Mouse (Mus musculus) liver, postnatal 0 days (tissue): ENCODE data around the gene Ptcd2. TPM values are rescaled to one million over a fixed set of nuclear protein-coding genes. Genes with fewer than 3 reads are reported as not detected.

ENCODE experiments used
- ATAC-seq: fragments of 200-750 bp; cut with Nextera tagmentation; 2 replicates; pipeline ENCODE4 v1.8.0; 2017; ENCODE audit warnings: mild to moderate bottlenecking, moderate library complexity
- DNase-seq: peaks from one replicate; pipeline ENCODE4 v3.0.0-alpha.2; 2016
- H3K27ac ChIP-seq: fragments of 300-500 bp; sonication (generic); 2 replicates; pipeline ENCODE4 v1.5.1; 2014; ENCODE audit warnings: antibody characterized with exemption, moderate library complexity, mild to moderate bottlenecking, low read depth
- H3K27me3 ChIP-seq: fragments of 300-500 bp; sonication (generic); 2 replicates; pipeline ENCODE4 v1.6.1; 2014; ENCODE audit warnings: low read length, control low read depth, mixed read lengths; ENCODE audit not compliant: insufficient read depth
- H3K36me3 ChIP-seq: fragments of 300-500 bp; sonication (generic); replicated peaks from 2 replicates; pipeline ENCODE4 v1.6.1; 2014; ENCODE audit warnings: mild to moderate bottlenecking, control low read depth, low read length, moderate library complexity, mixed read lengths; ENCODE audit not compliant: insufficient read depth
- H3K4me1 ChIP-seq: fragments of 300-500 bp; sonication (generic); 2 replicates; pipeline ENCODE4 v1.6.1; 2014; ENCODE audit warnings: antibody characterized with exemption, mild to moderate bottlenecking, control low read depth; ENCODE audit not compliant: insufficient read depth
- H3K4me2 ChIP-seq: fragments of 300-500 bp; sonication (generic); 2 replicates; pipeline ENCODE4 v1.6.1; 2014; ENCODE audit warnings: low read depth, mild to moderate bottlenecking, low read length, moderate library complexity, mixed read lengths
- H3K4me3 ChIP-seq: fragments of 300-500 bp; sonication (generic); 2 replicates; pipeline ENCODE4 v1.5.1; 2014; ENCODE audit warnings: low read depth, low read length
- H3K9ac ChIP-seq: fragments of 300-500 bp; sonication (generic); replicated peaks from 2 replicates; pipeline ENCODE4 v1.6.1; 2014; ENCODE audit warnings: mild to moderate bottlenecking, moderate library complexity
- H3K9me3 ChIP-seq: fragments of 300-500 bp; sonication (generic); 2 replicates; pipeline ENCODE4 v1.6.1; 2016; ENCODE audit warnings: mild to moderate bottlenecking, control low read depth, low read length, mixed read lengths
- CTCF ChIP-seq: sonication (generic); IDR thresholded peaks from 2 replicates; pipeline ENCODE4 v1.5.1; 2016; ENCODE audit warnings: antibody characterized with exemption, low read depth
- EP300 ChIP-seq: IDR thresholded peaks from 2 replicates; pipeline ENCODE4 v1.6.1; 2016; ENCODE audit warnings: antibody characterized with exemption, low read depth, mild to moderate bottlenecking
- WGBS: fragments of 180-500 bp; shearing (Covaris S2); extraction: QIAGEN DNeasy Blood & Tissue Kit; methylation state at CpG from one replicate; pipeline ENCODE4 v1.1.7; 2014; ENCODE audit not compliant: insufficient replicate concordance; 5-methylcytosine and 5-hydroxymethylcytosine counted together
- polyA plus RNA-seq: library from polyadenylated mRNA; unstranded; fragments of >200 nt; fragmentation: Nextera tagmentation; extraction: Ambion mirVana; gene quantifications from 2 replicates; pipeline ENCODE4 v1.2.1, GENCODE M21; 2015

Ptcd2 gene
- polyA plus RNA-seq, 1 experiment from 2014 or later: 23.8 TPM

GRCm38 (mm10) chr13:99277521-99277920 is 67.0 kb downstream of the Ptcd2 start:
- no peaks in the 10 kb centered on the region for H3K27me3 ChIP-seq
- no peaks in the 10 kb centered on the region for H3K9me3 ChIP-seq
- WGBS: 79% methylated on average over 3 of the region's 3 CpGs
- no peaks in the 10 kb centered on the region for H3K36me3 ChIP-seq
- DNase-seq (no peak), ATAC-seq (no peak)
- TF ChIP-seq CTCF: no peak
- H3K9ac ChIP-seq: no peak overlapping the region
- no peaks in the 10 kb centered on the region for H3K4me1 ChIP-seq
- no peak overlapping the region for H3K4me2 ChIP-seq
- no peak overlapping the region for H3K27ac ChIP-seq
- H3K4me3 ChIP-seq: no peak overlapping the region

GRCm38 (mm10) chr13:99272046-99272445 is 72.5 kb downstream of the Ptcd2 start:
- Histone ChIP-seq H3K9me3 (no peaks in the 10 kb centered on the region), H3K4me3 (no peak overlapping the region), H3K27ac (no peak overlapping the region), H3K36me3 (no peaks in the 10 kb centered on the region), H3K4me2 (no peak overlapping the region), H3K9ac (no peak overlapping the region), H3K4me1 (no peaks in the 10 kb centered on the region), H3K27me3 (no peaks in the 10 kb centered on the region)
- 80% methylated on average over 3 of the region's 3 CpGs for WGBS
- DNase-seq (no peak), ATAC-seq (no peak)
- TF ChIP-seq EP300: no peak
- no peak for TF ChIP-seq CTCF

Other genes with a start within 250 kb of the Ptcd2 start
- gene Zfp366, start 159.9 kb downstream of the Ptcd2 start, polyA plus RNA-seq: 0.33 and 0.39 TPM in 2 replicates
- gene Mrps27, start 81 bp upstream of the Ptcd2 start, polyA plus RNA-seq: 16.6 and 17.3 TPM in 2 replicates
- 1.2 and 1.3 TPM in 2 replicates for gene Map1b, start 171.8 kb upstream of the Ptcd2 start, polyA plus RNA-seq